Mouse (Mus musculus) cerebellum, adult 2 months (tissue): Measurements from ENCODE around the gene Tex264.

Experiments
- CTCF ChIP-seq: fragments of 200-500 bp; IDR thresholded peaks from 2 replicates; pipeline ENCODE4 v1.5.1; 2011; ENCODE audit warnings: low read depth, mild to moderate bottlenecking, control low read depth, low read length, moderate library complexity, borderline replicate concordance; ENCODE audit not compliant: insufficient read depth
- POLR2A ChIP-seq: fragments of 200-500 bp; IDR thresholded peaks from 2 replicates; pipeline ENCODE4 v1.6.1; 2011; ENCODE audit warnings: low read length, control low read depth, borderline replicate concordance; ENCODE audit not compliant: insufficient read depth

DNA sequence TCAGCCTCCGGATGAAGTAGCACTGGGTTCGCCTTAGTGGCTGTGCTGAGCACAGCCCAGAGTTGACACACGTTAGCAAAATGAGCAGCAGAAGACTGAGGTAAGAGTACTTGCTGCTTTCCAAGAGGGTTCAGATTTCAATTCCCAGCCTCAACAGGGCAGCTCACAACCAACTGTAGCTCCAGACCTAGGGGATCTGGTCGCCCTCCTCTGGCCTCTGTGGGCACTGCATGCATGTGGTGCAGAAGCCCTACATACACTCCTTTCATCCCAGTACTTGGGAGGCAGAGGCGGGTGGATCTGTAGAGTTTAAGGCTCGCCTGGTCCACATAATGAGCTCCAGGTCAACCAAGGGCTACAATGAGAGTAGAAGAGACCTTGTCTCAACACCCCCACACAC is 41.9 kb downstream of the Tex264 start:
- TF ChIP-seq CTCF (no peak), POLR2A (no peak)
